Mouse (Mus musculus): ENCODE data around the gene Dennd1b. TPM values are rescaled to one million over a fixed set of nuclear protein-coding genes. Genes with fewer than 3 reads are reported as not detected.

Gene Dennd1b
- polyA plus RNA-seq, 1 experiment from 2014 or later: 6.4 TPM

- H3K4me3 ChIP-seq: no peak overlapping the region
- 0 out of 2 replicates have a peak, but pooled peaks cover 9% of the 10 kb centered on the region for H3K9me3 ChIP-seq (replicated peaks)
- H3K27ac ChIP-seq (replicated peaks): no peak overlapping the region
- peaks cover 7% of the 10 kb centered on the region; the same call in 1 of the 2 replicates for H3K36me3 ChIP-seq
- WGBS: 96% methylated on average over 2 of the region's 2 CpGs
- DNase-seq (ENCODE audit: low spot score): no peak
- peaks cover 53% of the 10 kb centered on the region for H3K4me1 ChIP-seq
- H3K27me3 ChIP-seq (ENCODE audit: low read depth, poor library complexity, severe bottlenecking): peaks cover 31% of the 10 kb centered on the region
Measured at GRCm38 (mm10) chr1:138996663-138997062, 33.4 kb downstream of the Dennd1b start.

GRCm38 (mm10) chr1:139000675-139001379 lies 37.6 kb downstream of the Dennd1b start:
- Histone ChIP-seq H3K27ac (replicated peaks) (peak overlapping the region; percentile 68), H3K4me1 (peaks cover 41% of the 10 kb centered on the region), H3K27me3 (ENCODE audit: low read depth, poor library complexity, severe bottlenecking) (peaks cover 64% of the 10 kb centered on the region), H3K36me3 (no peaks in the 10 kb centered on the region), H3K9me3 (replicated peaks) (no peaks in the 10 kb centered on the region), H3K4me3 (peak overlapping the region; percentile 23)
- 21% methylated on average over 9 of the region's 9 CpGs for WGBS
- DNase-seq (ENCODE audit: low spot score): peak; percentile 73

- no peak for DNase-seq (ENCODE audit: low spot score)
- no peak overlapping the region for H3K27ac ChIP-seq (replicated peaks)
- H3K4me1 ChIP-seq: peaks cover 43% of the 10 kb centered on the region
- no peaks in the 10 kb centered on the region for H3K36me3 ChIP-seq
- no peak overlapping the region for H3K4me3 ChIP-seq
- H3K9me3 ChIP-seq (replicated peaks): no peaks in the 10 kb centered on the region
- 85% methylated on average over 2 of the region's 2 CpGs for WGBS
- peaks cover 57% of the 10 kb centered on the region for H3K27me3 ChIP-seq (ENCODE audit: low read depth, poor library complexity, severe bottlenecking)
Measured at GRCm38 (mm10) chr1:139003503-139003902, 40.3 kb downstream of the Dennd1b start.

- no peak for DNase-seq (ENCODE audit: low spot score)
- Histone ChIP-seq H3K36me3 (no peaks in the 10 kb centered on the region), H3K27ac (replicated peaks) (no peak overlapping the region), H3K4me1 (peaks cover 33% of the 10 kb centered on the region), H3K4me3 (no peak overlapping the region), H3K27me3 (ENCODE audit: low read depth, poor library complexity, severe bottlenecking) (peaks cover 46% of the 10 kb centered on the region), H3K9me3 (replicated peaks) (no peaks in the 10 kb centered on the region)
- 85% methylated on average over 1 of the region's 1 CpGs for WGBS
Measured at GRCm38 (mm10) chr1:139006000-139006399, 42.8 kb downstream of the Dennd1b start.

- 92% methylated on average over 3 of the region's 3 CpGs for WGBS
Measured at GRCm38 (mm10) chr1:139007475-139007874, 44.2 kb downstream of the Dennd1b start.

GRCm38 (mm10) chr1:139015118-139015788 lies 52.0 kb downstream of the Dennd1b start:
- Histone ChIP-seq H3K4me3 (no peak overlapping the region), H3K4me1 (peaks cover 16% of the 10 kb centered on the region), H3K27me3 (ENCODE audit: low read depth, poor library complexity, severe bottlenecking) (no peaks in the 10 kb centered on the region), H3K9me3 (replicated peaks) (no peaks in the 10 kb centered on the region), H3K27ac (replicated peaks) (no peak overlapping the region), H3K36me3 (no peaks in the 10 kb centered on the region)
- no peak for DNase-seq (ENCODE audit: low spot score)
- WGBS: 55% methylated on average over 5 of the region's 5 CpGs

More at GRCm38 (mm10) chr1:139007475-139007874, 44.2 kb downstream of the Dennd1b start:
- Histone ChIP-seq H3K36me3 (no peaks in the 10 kb centered on the region), H3K4me3 (no peak overlapping the region), H3K27me3 (ENCODE audit: low read depth, poor library complexity, severe bottlenecking) (peaks cover 34% of the 10 kb centered on the region), H3K9me3 (replicated peaks) (no peaks in the 10 kb centered on the region), H3K27ac (replicated peaks) (no peak overlapping the region), H3K4me1 (peaks cover 18% of the 10 kb centered on the region)
- no peak for DNase-seq (ENCODE audit: low spot score)

GRCm38 (mm10) chr1:139021298-139021697 lies 58.1 kb downstream of the Dennd1b start:
- H3K4me3 ChIP-seq: no peak overlapping the region
- DNase-seq (ENCODE audit: low spot score): no peak
- WGBS: 68% methylated on average over 7 of the region's 7 CpGs
- H3K27me3 ChIP-seq (ENCODE audit: low read depth, poor library complexity, severe bottlenecking): no peaks in the 10 kb centered on the region
- no peaks in the 10 kb centered on the region for H3K36me3 ChIP-seq
- no peak overlapping the region for H3K27ac ChIP-seq (replicated peaks)
- peaks cover 36% of the 10 kb centered on the region for H3K4me1 ChIP-seq
- H3K9me3 ChIP-seq (replicated peaks): no peaks in the 10 kb centered on the region

- Histone ChIP-seq H3K36me3 (no peaks in the 10 kb centered on the region), H3K4me1 (peaks cover 41% of the 10 kb centered on the region), H3K27ac (replicated peaks) (no peak overlapping the region; the same call in 1 of the 2 replicates), H3K27me3 (ENCODE audit: low read depth, poor library complexity, severe bottlenecking) (no peaks in the 10 kb centered on the region), H3K9me3 (replicated peaks) (no peaks in the 10 kb centered on the region), H3K4me3 (no peak overlapping the region)
- 44% methylated on average over 8 of the region's 8 CpGs for WGBS
- DNase-seq (ENCODE audit: low spot score): no peak
Measured at GRCm38 (mm10) chr1:139025882-139026645, 62.8 kb downstream of the Dennd1b start.

GRCm38 (mm10) chr1:139029521-139029920 lies 66.3 kb downstream of the Dennd1b start:
- Histone ChIP-seq H3K4me3 (no peak overlapping the region), H3K27me3 (ENCODE audit: low read depth, poor library complexity, severe bottlenecking) (no peaks in the 10 kb centered on the region), H3K36me3 (no peaks in the 10 kb centered on the region), H3K9me3 (replicated peaks) (no peaks in the 10 kb centered on the region), H3K4me1 (peaks cover 22% of the 10 kb centered on the region), H3K27ac (replicated peaks) (no peak overlapping the region)
- no peak for DNase-seq (ENCODE audit: low spot score)

- 95% methylated on average over 1 of the region's 1 CpGs for WGBS
- Histone ChIP-seq H3K9me3 (replicated peaks) (no peaks in the 10 kb centered on the region), H3K27ac (replicated peaks) (no peak overlapping the region), H3K4me1 (peaks cover 8% of the 10 kb centered on the region), H3K4me3 (no peak overlapping the region), H3K27me3 (ENCODE audit: low read depth, poor library complexity, severe bottlenecking) (no peaks in the 10 kb centered on the region), H3K36me3 (no peaks in the 10 kb centered on the region)
- no peak for DNase-seq (ENCODE audit: low spot score)
Measured at GRCm38 (mm10) chr1:139032411-139032810, 69.2 kb downstream of the Dennd1b start.

- 82% methylated on average over 4 of the region's 4 CpGs for WGBS
Measured at GRCm38 (mm10) chr1:139035141-139035540, 71.9 kb downstream of the Dennd1b start.

GRCm38 (mm10) chr1:139036302-139036701 lies 73.1 kb downstream of the Dennd1b start:
- Histone ChIP-seq H3K36me3 (no peaks in the 10 kb centered on the region), H3K9me3 (replicated peaks) (no peaks in the 10 kb centered on the region), H3K4me3 (no peak overlapping the region), H3K27ac (replicated peaks) (no peak overlapping the region), H3K4me1 (peaks cover 25% of the 10 kb centered on the region), H3K27me3 (ENCODE audit: low read depth, poor library complexity, severe bottlenecking) (no peaks in the 10 kb centered on the region)
- no peak for DNase-seq (ENCODE audit: low spot score)
- 90% methylated on average over 1 of the region's 1 CpGs for WGBS

More at GRCm38 (mm10) chr1:139035141-139035540, 71.9 kb downstream of the Dennd1b start:
- no peak overlapping the region for H3K27ac ChIP-seq (replicated peaks)
- no peak overlapping the region for H3K4me3 ChIP-seq
- H3K27me3 ChIP-seq (ENCODE audit: low read depth, poor library complexity, severe bottlenecking): no peaks in the 10 kb centered on the region
- H3K4me1 ChIP-seq: peaks cover 23% of the 10 kb centered on the region
- H3K9me3 ChIP-seq (replicated peaks): no peaks in the 10 kb centered on the region
- H3K36me3 ChIP-seq: no peaks in the 10 kb centered on the region
- DNase-seq (ENCODE audit: low spot score): no peak

Data from midbrain, embryonic 10.5 days (tissue).